Comparison of ENCODE assay signal across 9 mouse cellular contexts in genomic region chr4:134683008-134683407, GRCm38 (mm10). TPM values are rescaled to one million over a fixed set of nuclear protein-coding genes. Genes with fewer than 3 reads are reported as not detected.
DNase-seq lines count a peak whose midpoint lies in the region; ATAC-seq and TF ChIP-seq lines count a peak whose summit lies in the region.
"Had no signal": no experiment of that assay in that cellular context is flagged by ENCODE, and none has a peak within 500 bp of the region (broad histone marks: within the 10 kb centered on the region; RNA-seq: fewer than 3 reads in every experiment).

No protein-coding gene starts in this region.

- H3K27ac ChIP-seq in lung, embryonic 14.5 days (ENCODE audit: low read depth), result peak overlapping the region; percentile 70
- peak overlapping the region; percentile 54 for H3K27ac ChIP-seq in intestine, embryonic 15.5 days

- peaks cover 21% of the 10 kb centered on the region for H3K4me1 ChIP-seq in lung, embryonic 14.5 days (ENCODE audit: insufficient read depth)
- H3K4me1 ChIP-seq in intestine, embryonic 15.5 days (replicated peaks), result peaks cover 16% of the 10 kb centered on the region

- ATAC-seq in lung, embryonic 14.5 days (ENCODE audit: insufficient read depth), result peak; percentile 49
- peak; percentile 53 for ATAC-seq in intestine, embryonic 15.5 days
- ATAC-seq in activated CD4-positive, CD25-positive, alpha-beta regulatory T cell, adult 4 months, result no peak

- no peak overlapping the region for H3K4me3 ChIP-seq in lung, embryonic 14.5 days (ENCODE audit: low read depth, low read length)
- no peak overlapping the region for H3K4me3 ChIP-seq in intestine, embryonic 15.5 days (replicated peaks)
- H3K4me3 ChIP-seq: megakaryocyte, embryonic 14.5 days had no signal

- H3K36me3 ChIP-seq in lung, embryonic 14.5 days (ENCODE audit: insufficient read depth), result no peaks in the 10 kb centered on the region
- H3K36me3 ChIP-seq in intestine, embryonic 15.5 days, result no peaks in the 10 kb centered on the region

- no peaks in the 10 kb centered on the region for H3K9me3 ChIP-seq in lung, embryonic 14.5 days (ENCODE audit: low read depth, low read length)
- H3K9me3 ChIP-seq in intestine, embryonic 15.5 days, result no peaks in the 10 kb centered on the region

- peak; percentile 62 to 69 for DNase-seq in cerebellum, adult 18-20 months
- no peak for DNase-seq in cerebellum, adult 11 months
- DNase-seq in lung, embryonic 14.5 days, result peak; percentile 74
- no peak for DNase-seq in lung, adult 18-20 months
- peak; percentile 55 for DNase-seq in naive thymus-derived CD4-positive, alpha-beta T cell, adult 2 months (ENCODE audit: low read depth)
- no peak for DNase-seq in spleen, postnatal 10 days (ENCODE audit: low spot score in 2 of 2)

- TF ChIP-seq CTCF in lung, embryonic 14.5 days (IDR thresholded peaks at IDR 0.05; ENCODE audit: low read depth), result no peak

- no peak overlapping the region; the same call in 1 of the 2 replicates for H3K9ac ChIP-seq in lung, embryonic 14.5 days
- no peak overlapping the region for H3K9ac ChIP-seq in intestine, embryonic 15.5 days

- 19% methylated on average over 13 of the region's 13 CpGs for WGBS in lung, embryonic 14.5 days
- 29% methylated on average over 13 of the region's 13 CpGs for WGBS in intestine, embryonic 15.5 days

- H3K4me2 ChIP-seq in lung, embryonic 14.5 days, result peak overlapping the region; percentile 39
- H3K4me2 ChIP-seq in intestine, embryonic 15.5 days (replicated peaks), result peak overlapping the region; percentile 33

- no peaks in the 10 kb centered on the region for H3K27me3 ChIP-seq in lung, embryonic 14.5 days (ENCODE audit: insufficient read depth, low read length)
- no peaks in the 10 kb centered on the region for H3K27me3 ChIP-seq in intestine, embryonic 15.5 days (replicated peaks)

RNA-seq across cellular contexts. Expression of gene Man1c1, which starts 21.1 kb away (rescaled TPM):
- 3.3 and 4.3 TPM in 2 replicates for polyA plus RNA-seq in lung, embryonic 14.5 days (2014; fragmentation: Nextera tagmentation; extraction: Ambion mirVana)
- 3.0 TPM in 2 replicates for polyA plus RNA-seq in intestine, embryonic 15.5 days (2015; fragmentation: Nextera tagmentation; extraction: Ambion mirVana)
- 1 to 10 TPM; 1.0 to 1.9 TPM for polyA plus RNA-seq in activated CD4-positive, CD25-positive, alpha-beta regulatory T cell, adult 4 months (2017; shearing (Covaris generic))

Comparison
In these comparisons a context has a peak if more than half of its experiments do, and no peak if none do; other contexts are left out.
1. DNase-seq: peak in cerebellum, adult 18-20 months (2 of 2), lung, embryonic 14.5 days (single experiment) and naive thymus-derived CD4-positive, alpha-beta T cell, adult 2 months (single experiment); none in cerebellum, adult 11 months (single experiment), lung, adult 18-20 months (0 of 2) and spleen, postnatal 10 days (0 of 2).